Mouse (Mus musculus) bone marrow macrophage, adult 2 months (primary cell): ENCODE measurements around the gene Myo16.

Experiments used
- CTCF ChIP-seq: IDR thresholded peaks from 2 replicates; pipeline ENCODE4 v1.5.1; 2012; ENCODE audit warnings: low read depth, mild to moderate bottlenecking, low read length, moderate library complexity
- POLR2A ChIP-seq: IDR thresholded peaks from 2 replicates; pipeline ENCODE4 v1.6.1; 2012; ENCODE audit warnings: mild to moderate bottlenecking, low read depth, low read length, borderline replicate concordance

GRCm38 (mm10) chr8:10479059-10479458, 325.3 kb downstream of the Myo16 start:
- no peak for TF ChIP-seq POLR2A
- no peak for TF ChIP-seq CTCF
